Mouse (Mus musculus) embryonic facial prominence, embryonic 14.5 days (tissue): Measurements from ENCODE around the gene Inha. TPM values are rescaled to one million over a fixed set of nuclear protein-coding genes. Genes with fewer than 3 reads are reported as not detected.

Experiments
- ATAC-seq: fragments of 200-750 bp; cut with Nextera tagmentation; 2 replicates; pipeline ENCODE4 v1.8.0; 2017; ENCODE audit warnings: low read depth, moderate number of reproducible peaks, moderate TSS enrichment
- DNase-seq: peaks from one replicate; pipeline ENCODE4 v3.0.0-alpha.2; 2015; ENCODE audit warnings: low spot score
- H3K27ac ChIP-seq: fragments of 300-500 bp; sonication (generic); replicated peaks from 2 replicates; pipeline ENCODE4 v1.5.1; 2014; ENCODE audit warnings: low read depth, mild to moderate bottlenecking, low read length, moderate library complexity
- H3K27me3 ChIP-seq: fragments of 300-500 bp; sonication (generic); replicated peaks from 2 replicates; pipeline ENCODE4 v1.6.1; 2014; ENCODE audit warnings: low read length; ENCODE audit not compliant: control insufficient read depth, insufficient read depth
- H3K36me3 ChIP-seq: fragments of 300-500 bp; sonication (generic); 2 replicates; pipeline ENCODE4 v1.6.1; 2014; ENCODE audit warnings: low read length, mixed read lengths; ENCODE audit not compliant: control insufficient read depth, insufficient read depth
- H3K4me1 ChIP-seq: fragments of 300-500 bp; sonication (generic); 2 replicates; pipeline ENCODE4 v1.6.1; 2014; ENCODE audit warnings: antibody characterized with exemption, low read length; ENCODE audit not compliant: control insufficient read depth, insufficient read depth
- H3K4me2 ChIP-seq: fragments of 300-500 bp; sonication (generic); 2 replicates; pipeline ENCODE4 v1.6.1; 2014; ENCODE audit warnings: low read depth, mild to moderate bottlenecking, low read length, moderate library complexity, mixed read lengths
- H3K4me3 ChIP-seq: fragments of 300-500 bp; sonication (generic); 2 replicates; pipeline ENCODE4 v1.5.1; 2014; ENCODE audit warnings: low read depth, mild to moderate bottlenecking, low read length
- H3K9ac ChIP-seq: fragments of 300-500 bp; sonication (generic); 2 replicates; pipeline ENCODE4 v1.6.1; 2014; ENCODE audit warnings: low read depth, mild to moderate bottlenecking, low read length, moderate library complexity, mixed read lengths
- H3K9me3 ChIP-seq: fragments of 300-500 bp; sonication (generic); 2 replicates; pipeline ENCODE4 v1.6.1; 2016; ENCODE audit warnings: low read length; ENCODE audit not compliant: control insufficient read depth
- WGBS: fragments of 180-500 bp; shearing (Covaris S2); extraction: QIAGEN DNeasy Blood & Tissue Kit; methylation state at CpG from one replicate; pipeline ENCODE4 v1.1.7; 2014; 5-methylcytosine and 5-hydroxymethylcytosine counted together
- polyA plus RNA-seq: library from polyadenylated mRNA; unstranded; fragments of >200 nt; fragmentation: Nextera tagmentation; extraction: Ambion mirVana; gene quantifications from 2 replicates; pipeline ENCODE4 v1.2.1, GENCODE M21; 2014

Gene Inha
- polyA plus RNA-seq, 1 experiment from 2014 or later, result 5.9 TPM

- H3K27ac ChIP-seq, result no peak overlapping the region
- 72% methylated on average over 17 of the region's 17 CpGs for WGBS
- no peak overlapping the region for H3K4me2 ChIP-seq
- H3K9ac ChIP-seq, result no peak overlapping the region
- DNase-seq (no peak), ATAC-seq (no peak)
- H3K36me3 ChIP-seq, result peaks cover 15% of the 10 kb centered on the region
- no peaks in the 10 kb centered on the region for H3K4me1 ChIP-seq
- H3K27me3 ChIP-seq, result peaks cover 4% of the 10 kb centered on the region
- H3K9me3 ChIP-seq, result no peaks in the 10 kb centered on the region
- no peak overlapping the region for H3K4me3 ChIP-seq
Measured at GRCm38 (mm10) chr1:75469287-75469825, 37.5 kb upstream of the Inha start.

GRCm38 (mm10) chr1:75476441-75476840 is 30.4 kb upstream of the Inha start:
- Histone ChIP-seq H3K4me2 (no peak overlapping the region), H3K9ac (no peak overlapping the region), H3K4me1 (peaks cover 9% of the 10 kb centered on the region), H3K27ac (no peak overlapping the region), H3K27me3 (peaks cover 11% of the 10 kb centered on the region; the same call in 1 of the 2 replicates), H3K4me3 (no peak overlapping the region), H3K36me3 (peaks cover 44% of the 10 kb centered on the region), H3K9me3 (no peaks in the 10 kb centered on the region)
- 95% methylated on average over 11 of the region's 11 CpGs for WGBS
- ATAC-seq (no peak), DNase-seq (no peak)

GRCm38 (mm10) chr1:75477264-75477965 is 29.5 kb upstream of the Inha start:
- Histone ChIP-seq H3K9ac (no peak overlapping the region), H3K9me3 (no peaks in the 10 kb centered on the region), H3K4me3 (peak overlapping the region; percentile 80), H3K4me1 (peaks cover 9% of the 10 kb centered on the region), H3K27me3 (peaks cover 15% of the 10 kb centered on the region), H3K4me2 (peak overlapping the region; percentile 71), H3K36me3 (peaks cover 44% of the 10 kb centered on the region), H3K27ac (no peak overlapping the region)
- 17% methylated on average over 33 of the region's 35 CpGs for WGBS
- ATAC-seq, result peak; percentile 6; the same call in 1 of the 2 replicates
- DNase-seq, result peak; percentile 73

DNA sequence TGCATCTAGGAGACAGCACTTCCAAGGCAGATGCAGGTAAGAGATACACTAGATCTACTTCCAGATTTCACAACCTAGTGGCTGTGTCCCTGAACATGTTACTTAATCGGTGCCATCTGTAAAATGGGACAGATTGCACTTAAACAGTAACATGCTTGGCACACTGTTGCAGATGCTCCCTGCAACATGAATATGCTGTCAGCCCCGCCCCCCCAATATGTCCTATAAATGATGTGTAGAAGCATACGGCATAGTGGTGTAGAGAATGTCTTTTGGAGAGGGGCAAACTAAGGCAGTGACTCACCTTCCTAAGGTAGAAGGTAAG is 28.9 kb upstream of the Inha start:
- H3K27me3 ChIP-seq, result peaks cover 20% of the 10 kb centered on the region
- H3K36me3 ChIP-seq, result peaks cover 41% of the 10 kb centered on the region
- H3K9ac ChIP-seq, result no peak overlapping the region
- DNase-seq (no peak), ATAC-seq (no peak)
- peaks cover 9% of the 10 kb centered on the region for H3K4me1 ChIP-seq
- 30% methylated on average over 3 of the region's 3 CpGs for WGBS
- peak overlapping the region; percentile 71 for H3K4me2 ChIP-seq
- H3K4me3 ChIP-seq, result peak overlapping the region; percentile 80
- H3K27ac ChIP-seq, result no peak overlapping the region
- no peaks in the 10 kb centered on the region for H3K9me3 ChIP-seq

GRCm38 (mm10) chr1:75478497-75478896 is 28.4 kb upstream of the Inha start:
- peak overlapping the region; percentile 64 for H3K27ac ChIP-seq
- peaks cover 25% of the 10 kb centered on the region for H3K27me3 ChIP-seq
- DNase-seq (peak; percentile 33), ATAC-seq (no peak)
- H3K9me3 ChIP-seq, result no peaks in the 10 kb centered on the region
- H3K4me1 ChIP-seq, result peaks cover 9% of the 10 kb centered on the region
- peak overlapping the region; percentile 79 for H3K9ac ChIP-seq
- peak overlapping the region; percentile 71 for H3K4me2 ChIP-seq
- peak overlapping the region; percentile 80 for H3K4me3 ChIP-seq
- peaks cover 36% of the 10 kb centered on the region for H3K36me3 ChIP-seq
- 1% methylated on average over 12 of the region's 25 CpGs for WGBS

DNA sequence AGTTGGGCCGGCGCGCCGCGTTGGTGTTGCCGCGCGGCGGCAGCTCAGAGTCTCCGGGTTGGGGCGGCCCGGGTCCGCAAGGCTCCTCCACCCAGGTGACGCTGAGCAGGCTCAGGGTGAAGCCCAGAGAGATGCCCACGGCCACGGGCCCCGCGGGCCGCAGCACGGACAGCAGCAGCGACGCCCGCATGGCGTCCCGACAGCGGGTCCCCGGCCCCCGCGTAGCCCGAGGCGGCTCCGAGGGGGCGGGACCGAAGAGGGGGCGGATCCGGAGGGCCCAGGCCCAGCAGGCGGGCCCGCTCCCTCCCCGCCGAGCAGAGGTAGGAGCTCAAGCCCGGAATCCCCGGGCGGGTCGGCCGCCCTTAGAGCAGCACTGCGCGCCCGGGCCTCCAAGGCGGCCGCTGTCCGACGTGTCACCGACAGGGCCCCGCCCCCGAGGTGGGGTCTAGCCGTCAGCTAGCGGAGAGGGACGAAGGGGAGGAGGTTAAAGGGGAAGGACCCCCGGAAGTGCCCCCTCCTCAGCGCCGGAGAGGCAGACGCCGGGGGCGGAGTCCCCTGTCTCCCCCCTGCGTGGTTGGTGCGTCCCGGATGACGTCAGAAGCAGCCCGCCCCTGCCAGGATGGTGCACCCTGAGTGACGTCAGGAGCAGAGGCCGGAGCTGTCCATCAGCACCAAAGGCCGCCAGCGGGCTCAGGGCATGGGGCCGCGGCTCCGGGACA is 27.8 kb upstream of the Inha start, which contains the start of the genes Chpf and Tmem198:
TSS of gene Chpf (minus strand) at position 392 of the 719 bp plus-strand sequence.
TSS of gene Tmem198 (plus strand) at position 617 of the 719 bp plus-strand sequence.
- DNase-seq (peak; percentile 99), ATAC-seq (peak; percentile 91)
- Histone ChIP-seq H3K27ac (peak within 1 kb of the TSS; percentile 64), H3K4me3 (peak within 1 kb of the TSS; percentile 80), H3K4me2 (peak within 1 kb of the TSS; percentile 71), H3K4me1 (peaks cover 9% of the 10 kb centered on the region), H3K27me3 (peaks cover 31% of the 10 kb centered on the region), H3K9me3 (no peaks in the 10 kb centered on the region), H3K36me3 (peaks cover 32% of the 10 kb centered on the region), H3K9ac (peak within 1 kb of the TSS; percentile 79)
- WGBS, result 0% methylated on average over 21 of the region's 76 CpGs

DNA sequence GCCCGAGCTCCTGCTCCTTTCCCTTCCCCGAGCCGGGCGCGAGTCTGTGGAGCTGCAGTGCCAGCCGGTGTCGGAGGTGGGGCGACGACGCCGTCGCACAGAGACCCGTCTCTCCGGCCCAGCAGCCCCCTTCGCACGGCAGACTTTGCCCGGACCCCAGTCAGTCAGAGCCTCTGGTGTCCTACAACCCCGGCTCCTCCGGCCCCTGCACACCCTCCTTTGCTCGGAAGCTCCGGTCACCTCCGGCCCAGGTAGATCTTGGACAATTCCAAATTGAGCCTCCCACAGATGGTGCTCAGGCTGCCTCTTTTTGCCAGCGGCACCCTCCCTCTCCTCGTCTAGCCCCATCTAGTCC is 27.3 kb upstream of the Inha start:
- DNase-seq (no peak), ATAC-seq (no peak)
- Histone ChIP-seq H3K9ac (peak overlapping the region; percentile 51; the same call in 1 of the 2 replicates), H3K27me3 (peaks cover 36% of the 10 kb centered on the region), H3K4me2 (peak overlapping the region; percentile 71), H3K9me3 (no peaks in the 10 kb centered on the region), H3K4me1 (peaks cover 9% of the 10 kb centered on the region), H3K27ac (no peak overlapping the region), H3K4me3 (peak overlapping the region; percentile 80), H3K36me3 (peaks cover 26% of the 10 kb centered on the region)
- under 1% methylated on average over 9 of the region's 24 CpGs for WGBS

- no peaks in the 10 kb centered on the region for H3K9me3 ChIP-seq
Measured at GRCm38 (mm10) chr1:75480036-75480435, 26.8 kb upstream of the Inha start.

More at GRCm38 (mm10) chr1:75480036-75480435, 26.8 kb upstream of the Inha start:
- Histone ChIP-seq H3K4me3 (peak overlapping the region; percentile 80; the same call in 1 of the 2 replicates), H3K36me3 (peaks cover 22% of the 10 kb centered on the region), H3K4me2 (peak overlapping the region; percentile 71), H3K27me3 (peaks cover 40% of the 10 kb centered on the region), H3K4me1 (peaks cover 9% of the 10 kb centered on the region), H3K9ac (no peak overlapping the region), H3K27ac (no peak overlapping the region)
- DNase-seq (no peak), ATAC-seq (no peak)
- 15% methylated on average over 13 of the region's 13 CpGs for WGBS
